Mouse (Mus musculus) erythroblast, embryonic 14.5 days (primary cell): ENCODE measurements around the gene Trip11.

Source experiments
- GATA1 ChIP-seq: IDR thresholded peaks from 2 replicates; pipeline ENCODE4 v1.6.1; 2012; ENCODE audit warnings: low read length, inconsistent platforms, mixed read lengths
- TAL1 ChIP-seq: IDR thresholded peaks from 3 replicates; pipeline ENCODE4 v1.6.1; 2012; ENCODE audit warnings: low read length, inconsistent platforms, mixed read lengths

- no peak for TF ChIP-seq TAL1
- TF ChIP-seq GATA1: no peak
These were observed 118.6 kb downstream of the Trip11 start for GRCm38 (mm10) chr12:101794458-101794857.
